Mouse (Mus musculus): ENCODE measurements around the gene Cerk.
"Not testable (repeated sequence)": the region's sequence is repeated elsewhere in the genome, so short reads cannot be mapped to it uniquely, and the experiment has no call there.

Cerk gene

DNA sequence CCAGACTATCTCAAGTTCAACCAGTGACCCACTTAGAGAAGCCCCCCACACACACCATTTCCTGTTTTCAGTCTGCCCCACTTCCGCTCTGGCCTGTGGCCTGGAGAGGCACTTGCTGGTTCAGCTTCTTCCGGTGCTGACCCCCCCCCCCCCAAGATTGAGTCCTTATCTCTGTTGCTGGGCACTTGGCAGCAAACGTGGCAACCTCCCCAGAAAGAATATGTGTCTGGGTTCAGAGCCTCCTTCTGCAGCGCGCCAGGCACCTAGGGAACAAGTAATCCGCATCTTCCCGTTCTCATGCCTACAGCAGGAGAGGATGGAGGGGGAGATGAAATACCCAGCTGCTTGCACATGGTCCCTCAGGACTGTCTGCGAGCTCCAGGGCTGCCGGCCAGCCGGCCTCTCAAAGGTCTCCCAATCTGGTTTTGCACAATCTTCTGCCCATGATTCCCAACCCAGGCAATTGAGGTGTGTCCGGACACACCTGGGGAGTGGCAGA, 4.0 kb downstream of the Cerk start:
- peak in 1 of 2 experiments; percentile 56 for DNase-seq (ENCODE audit: low spot score in 2 of 2)

DNA sequence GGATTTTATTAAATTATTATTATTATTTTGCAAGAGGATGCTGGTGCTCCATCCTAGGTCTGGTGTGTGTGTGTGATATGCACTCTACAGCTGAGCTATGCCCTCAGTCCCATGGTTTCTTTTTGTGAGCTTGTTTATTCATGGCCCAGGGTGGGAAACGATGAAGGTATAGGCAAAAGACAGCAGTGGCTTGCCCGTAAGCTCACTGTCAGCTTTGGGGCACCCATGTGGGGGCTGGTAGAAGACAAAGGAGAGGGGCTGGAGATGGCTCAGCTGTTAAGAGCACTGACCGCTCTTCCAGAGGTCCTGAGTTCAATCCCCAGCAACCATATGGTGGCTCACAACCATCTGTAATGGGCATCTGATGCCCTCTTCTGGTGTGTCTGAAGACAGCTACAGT, 4.6 kb downstream of the Cerk start:
- not testable (repeated sequence) for DNase-seq (ENCODE audit: low spot score in 2 of 2)

DNA sequence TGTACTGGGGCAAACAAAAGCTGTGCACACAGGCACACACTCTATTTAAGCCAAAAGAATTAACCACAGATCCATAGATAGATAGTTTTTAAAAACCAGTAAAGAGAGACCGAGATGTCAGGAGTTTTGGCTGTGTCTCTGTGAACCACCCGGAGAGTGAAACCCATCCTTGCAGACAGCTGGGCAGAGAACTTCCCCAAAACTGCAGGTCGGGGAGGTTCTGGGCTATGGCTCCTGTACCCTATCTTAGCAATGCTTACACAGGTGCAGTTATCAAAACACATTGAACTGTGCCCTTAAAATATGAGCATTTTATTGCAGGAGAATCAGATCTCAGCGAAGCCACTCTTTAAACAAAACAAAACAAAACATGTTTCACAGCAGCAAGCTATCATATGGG, 5.5 kb downstream of the Cerk start:
- DNase-seq (ENCODE audit: low spot score in 2 of 2), result no peak

DNA sequence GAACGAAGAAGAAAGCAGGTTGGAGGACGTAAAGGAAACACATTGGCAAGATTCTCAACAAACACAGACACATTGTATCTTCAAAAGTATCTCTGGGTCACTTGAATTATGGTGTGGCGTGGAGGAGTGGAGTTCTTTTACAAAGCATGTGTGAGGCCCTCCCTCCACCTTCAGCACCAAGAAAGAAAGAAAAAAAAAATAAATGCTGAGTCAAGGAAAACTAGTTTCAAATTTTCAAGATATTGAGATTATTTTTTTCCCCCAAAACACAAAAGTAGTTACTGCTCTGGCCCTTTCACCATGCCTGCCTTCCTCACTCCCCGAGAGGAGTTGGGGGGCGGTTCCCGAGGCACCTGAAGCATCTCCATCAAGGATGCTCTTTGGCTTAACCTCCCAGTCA, 7.3 kb downstream of the Cerk start:
- no peak for DNase-seq (ENCODE audit: low spot score in 2 of 2)

DNA sequence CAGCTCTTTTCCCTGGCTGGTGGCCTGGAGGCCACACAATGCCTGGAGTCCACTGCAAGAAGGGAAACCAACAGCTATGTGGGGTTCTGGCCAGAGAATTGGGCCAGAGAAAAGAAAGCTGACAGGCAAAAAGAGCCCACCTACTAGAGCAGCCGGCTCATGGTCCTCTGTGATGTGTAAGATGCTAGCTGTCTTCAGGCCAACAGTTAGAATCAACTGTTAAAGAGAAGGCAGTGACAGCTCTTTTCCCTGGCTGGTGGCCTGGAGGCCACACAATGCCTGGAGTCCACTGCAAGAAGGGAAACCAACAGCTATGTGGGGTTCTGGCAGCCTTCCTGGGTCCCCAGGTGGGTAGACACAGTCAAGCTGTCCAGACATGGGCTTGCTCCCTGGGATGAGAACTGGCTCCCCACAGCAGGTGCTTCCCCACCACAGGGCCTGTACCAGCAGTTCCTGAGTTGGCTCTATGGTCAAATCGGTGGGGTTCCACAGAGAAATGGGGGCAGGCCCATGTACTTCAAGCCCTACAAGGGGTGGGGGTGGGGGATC, 8.2 kb downstream of the Cerk start:
- not testable (repeated sequence) for DNase-seq (ENCODE audit: low spot score in 2 of 2)

- DNase-seq (ENCODE audit: low spot score in 2 of 2), result no peak
Measured at GRCm38 (mm10) chr15:86176771-86177702, 8.9 kb downstream of the Cerk start.

DNA sequence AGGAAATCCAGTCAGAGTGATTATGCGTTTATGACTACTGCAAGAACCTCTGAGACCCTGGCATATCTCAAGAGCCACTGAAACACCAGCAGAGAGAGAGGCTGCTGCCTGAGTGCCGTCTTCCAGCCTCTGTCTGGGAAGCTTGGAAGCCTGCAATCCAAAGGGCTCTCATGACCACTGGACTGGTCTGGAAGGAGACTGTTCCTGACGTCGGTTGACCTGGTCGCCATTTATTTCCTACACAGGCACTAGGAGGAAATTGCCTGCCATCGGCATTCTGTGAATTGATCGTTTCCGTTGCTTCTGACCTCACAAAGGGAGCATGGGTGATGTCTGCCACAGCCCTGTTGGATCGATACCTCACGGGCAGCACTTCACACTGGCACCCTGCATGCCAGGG, 9.8 kb downstream of the Cerk start:
- DNase-seq (ENCODE audit: low spot score in 2 of 2), result no peak

GRCm38 (mm10) chr15:86175253-86176050, 10.5 kb downstream of the Cerk start:
- no peak for DNase-seq (ENCODE audit: low spot score in 2 of 2)

GRCm38 (mm10) chr15:86173136-86173985, 12.6 kb downstream of the Cerk start:
- no peak for DNase-seq (ENCODE audit: low spot score in 2 of 2)

DNA sequence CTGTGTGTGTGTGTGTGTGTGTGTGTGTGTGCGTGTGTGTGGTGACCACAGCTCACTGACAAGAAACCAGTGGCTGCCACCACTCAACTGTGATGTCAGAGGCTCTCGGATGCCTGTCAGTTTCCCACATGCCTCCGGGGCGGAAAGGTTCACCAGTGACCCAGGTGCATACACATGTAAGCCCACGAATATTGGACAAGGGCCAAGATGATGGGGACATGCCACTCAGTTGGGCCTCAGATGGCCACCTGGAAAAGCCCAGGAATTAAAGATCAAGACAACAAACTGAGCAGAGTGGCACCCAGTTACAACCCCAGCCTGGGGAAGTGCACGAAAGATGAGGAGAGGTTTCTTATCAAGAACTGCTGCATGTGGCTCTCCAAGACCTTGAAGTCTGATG, 13.4 kb downstream of the Cerk start:
- no peak for DNase-seq (ENCODE audit: low spot score in 2 of 2)

DNA sequence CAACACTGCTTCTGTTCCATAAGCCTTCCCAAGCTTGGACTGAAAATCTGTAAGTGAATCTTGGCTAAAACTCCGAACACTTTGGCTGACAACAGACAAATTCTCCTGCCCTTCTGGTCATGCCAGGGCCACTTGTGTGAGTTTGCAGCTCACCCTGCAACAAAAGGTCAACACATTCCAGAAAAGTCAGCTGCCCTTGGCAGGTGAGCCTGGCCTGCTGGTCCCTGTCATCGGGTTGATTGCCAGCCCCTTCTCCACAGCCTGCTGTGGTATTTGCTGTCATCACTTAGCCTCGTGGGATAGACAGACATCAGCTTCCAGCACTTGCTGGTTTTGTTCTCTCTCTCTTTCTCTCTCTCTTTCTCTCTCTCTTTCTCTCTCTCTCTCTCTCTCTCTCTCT, 13.8 kb downstream of the Cerk start:
- no peak for DNase-seq (ENCODE audit: low spot score in 2 of 2)

DNA sequence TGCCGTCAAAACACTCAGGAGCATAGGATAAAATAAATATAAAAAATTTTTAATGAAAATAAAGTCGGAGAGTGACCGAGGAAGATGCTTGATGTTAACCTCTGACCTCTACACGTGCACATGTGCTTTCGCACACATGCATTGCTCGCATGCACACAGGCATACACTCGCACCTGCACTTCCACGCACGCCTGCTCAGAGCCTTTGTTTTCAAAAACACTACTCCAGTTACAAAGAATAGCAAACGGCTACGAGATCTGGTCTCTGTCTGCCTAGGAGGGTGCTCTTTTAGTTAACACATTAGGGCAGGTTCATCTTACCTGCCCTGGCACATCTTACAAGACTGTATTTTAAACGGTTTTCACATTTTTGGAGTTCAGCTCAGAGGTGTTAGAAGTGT, 14.6 kb downstream of the Cerk start:
- DNase-seq (ENCODE audit: low spot score in 2 of 2), result no peak

- DNase-seq (ENCODE audit: low spot score in 2 of 2), result no peak
Measured at GRCm38 (mm10) chr15:86169817-86170110, 16.2 kb downstream of the Cerk start.

DNA sequence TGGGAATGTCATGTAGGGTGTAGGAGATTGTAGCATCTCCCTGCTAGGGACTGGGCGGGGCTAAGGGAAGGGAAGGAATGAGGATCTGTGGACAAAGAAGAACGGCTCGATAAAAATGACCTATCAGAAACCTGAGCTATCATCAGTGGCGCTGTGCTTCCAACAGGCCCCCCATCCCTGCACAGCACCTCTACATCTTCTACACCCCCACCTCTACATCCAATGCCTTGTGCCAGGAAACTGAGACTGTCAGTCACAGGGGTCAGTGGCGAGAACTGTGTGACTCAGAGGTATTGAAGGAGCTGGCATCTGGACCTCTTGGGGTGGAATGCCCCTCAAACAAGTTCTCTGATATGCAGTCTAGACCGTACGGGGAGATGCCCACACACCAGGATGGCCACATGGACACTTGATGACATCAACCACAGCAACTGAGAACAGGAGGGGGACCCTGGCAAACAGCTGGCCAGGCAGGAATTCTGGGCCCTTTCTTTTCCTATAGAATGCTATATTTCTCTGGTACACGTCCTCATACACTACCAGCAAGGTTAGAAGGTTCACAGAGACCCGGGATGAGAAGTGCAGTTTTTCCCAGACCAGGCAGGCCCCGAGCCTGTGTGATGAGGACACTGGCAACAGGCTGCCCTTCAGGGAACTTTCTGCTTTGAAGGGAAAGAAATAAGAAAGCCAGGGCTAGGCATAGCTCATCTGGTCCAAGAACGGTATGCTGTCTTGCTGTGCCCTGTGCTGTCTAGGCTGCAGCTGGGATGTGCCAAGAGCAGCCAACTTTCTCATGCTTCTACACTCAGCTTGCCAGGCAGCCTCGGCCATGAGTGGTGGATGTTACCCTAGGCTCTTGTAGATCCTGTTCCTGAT, 16.8 kb downstream of the Cerk start:
- no peak for DNase-seq (ENCODE audit: low spot score in 2 of 2)

GRCm38 (mm10) chr15:86168505-86168867, 17.5 kb downstream of the Cerk start:
- DNase-seq (ENCODE audit: low spot score in 2 of 2), result no peak

GRCm38 (mm10) chr15:86167787-86168504, 18.0 kb downstream of the Cerk start:
- no peak for DNase-seq (ENCODE audit: low spot score in 2 of 2)

GRCm38 (mm10) chr15:86167032-86167655, 18.8 kb downstream of the Cerk start:
- no peak for DNase-seq (ENCODE audit: low spot score in 2 of 2)

DNA sequence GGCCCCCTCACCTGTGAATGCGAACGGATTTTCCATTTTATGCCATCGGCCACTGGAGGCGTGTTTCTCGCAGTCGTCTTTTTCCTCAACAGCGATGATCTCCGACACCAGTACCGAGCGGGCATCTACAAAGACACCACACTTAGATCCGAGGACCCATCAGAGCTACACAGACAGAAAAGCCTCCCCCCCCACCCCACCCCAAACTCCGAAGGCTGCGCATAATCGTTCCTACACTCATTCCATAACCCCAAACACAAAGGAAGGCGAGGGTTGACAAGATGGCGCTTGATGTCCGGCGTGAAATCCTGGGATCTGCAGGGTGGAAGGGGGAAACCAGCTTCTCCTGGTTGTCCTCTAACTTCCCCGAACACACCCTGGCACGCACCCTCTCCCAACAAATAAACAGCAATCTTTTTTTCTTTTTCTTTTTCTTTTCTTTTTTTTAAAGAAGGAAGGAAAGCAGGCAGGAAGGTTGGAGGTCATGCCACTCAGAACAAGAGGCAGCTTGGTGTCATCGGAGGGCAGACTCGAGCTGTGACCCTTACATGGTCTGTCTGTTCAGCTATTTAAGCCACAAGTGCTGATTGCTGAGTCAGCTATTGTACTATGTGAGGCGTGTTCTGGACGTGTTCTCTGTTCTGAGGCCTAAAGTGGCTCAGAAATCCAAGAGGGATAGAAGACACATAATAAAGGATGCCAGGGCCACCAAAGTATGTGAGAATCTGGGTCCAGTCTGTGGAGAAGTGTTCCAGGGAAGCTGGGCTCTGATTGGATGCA, 19.9 kb downstream of the Cerk start:
- no peak for DNase-seq (ENCODE audit: low spot score in 2 of 2)
